Mouse (Mus musculus): ENCODE measurements around the gene Ash1l. TPM values are rescaled to one million over a fixed set of nuclear protein-coding genes. Genes with fewer than 3 reads are reported as not detected.

Gene Ash1l
- total and polyA plus RNA-seq, 3 experiments, result 9.6 to 22.2 (median 12.8) TPM

GRCm38 (mm10) chr3:89101459-89101811 lies 151.0 kb downstream of the Ash1l start (continued):
- TF ChIP-seq MYC (IDR thresholded peaks at IDR 0.05; ENCODE audit: low read depth, low read length) (no peak), E2F4 (IDR thresholded peaks at IDR 0.05; ENCODE audit: borderline replicate concordance, low read depth, low read length) (no peak), TBP (IDR thresholded peaks at IDR 0.05; ENCODE audit: low read depth, low read length) (no peak), ZC3H11A (IDR thresholded peaks at IDR 0.05; ENCODE audit: low read depth, low read length) (no peak), RAD21 (IDR thresholded peaks at IDR 0.05; ENCODE audit: low read depth, low read length) (no peak)

GRCm38 (mm10) chr3:89101812-89102494 lies 151.5 kb downstream of the Ash1l start, which contains the start of gene Fdps:
Fdps (minus strand) TSS chr3:89101959.
- peak within 1 kb of the TSS; percentile 70 for H3K9ac ChIP-seq (ENCODE audit: control insufficient read depth, low read depth, low read length, poor library complexity, severe bottlenecking)
- H3K36me3 ChIP-seq (ENCODE audit: control insufficient read depth in 1 of 2, insufficient read depth in 2 of 2, low read length in 2 of 2), result peaks cover 0 to 15% of the 10 kb centered on the region in 2 experiments; a peak in 3 of 4 replicates
- H3K27ac ChIP-seq (ENCODE audit: control insufficient read depth, low read depth, low read length), result peak within 1 kb of the TSS; percentile 71
- no peaks in the 10 kb centered on the region for H3K9me3 ChIP-seq (replicated peaks; ENCODE audit: insufficient read depth, low read length)
- peaks cover 10% of the 10 kb centered on the region for H3K79me2 ChIP-seq (ENCODE audit: control insufficient read depth, insufficient read depth, low read length, poor library complexity)
- H3K27me3 ChIP-seq (ENCODE audit: control insufficient read depth in 1 of 2, insufficient read depth in 2 of 2, low read length in 2 of 2), result no peaks in the 10 kb centered on the region
- peak; percentile 100 for DNase-seq (ENCODE audit: low read depth, low spot score)
- peak within 1 kb of the TSS; percentile 54 to 80 for H3K4me3 ChIP-seq (ENCODE audit: control insufficient read depth in 1 of 2, insufficient read depth in 1 of 2, low read depth in 2 of 2, low read length in 2 of 2)
- peaks cover 5 to 11% of the 10 kb centered on the region in 2 experiments for H3K4me1 ChIP-seq (ENCODE audit: control insufficient read depth in 1 of 2, insufficient read depth in 2 of 2, low read length in 2 of 2)
- peak; percentile 72; the same call in 1 of the 2 replicates for TF ChIP-seq MAZ (IDR thresholded peaks at IDR 0.05; ENCODE audit: low read depth, low read length)
- TF ChIP-seq POLR2AphosphoS5 (IDR thresholded peaks at IDR 0.05; ENCODE audit: borderline replicate concordance, low read depth, low read length), result no peak
- TF ChIP-seq CHD1 (IDR thresholded peaks at IDR 0.05; ENCODE audit: low read depth, low read length), result no peak
- peak; percentile 89 for TF ChIP-seq USF1 (IDR thresholded peaks at IDR 0.05; ENCODE audit: low read depth, low read length)
- no peak for TF ChIP-seq MYB (IDR thresholded peaks at IDR 0.05; ENCODE audit: low read depth, low read length)
- peak; percentile 89 for TF ChIP-seq NELFE (IDR thresholded peaks at IDR 0.05; ENCODE audit: low read depth, low read length)
- no peak for TF ChIP-seq RCOR1 (IDR thresholded peaks at IDR 0.05; ENCODE audit: low read depth, low read length)
- TF ChIP-seq ZKSCAN1 (IDR thresholded peaks at IDR 0.05; ENCODE audit: low read depth, low read length), result no peak
- TF ChIP-seq HCFC1 (IDR thresholded peaks at IDR 0.05; ENCODE audit: low read depth, low read length), result peak; percentile 96
- no peak for TF ChIP-seq JUND (IDR thresholded peaks at IDR 0.05; ENCODE audit: low read depth, low read length)
- no peak for TF ChIP-seq USF2 (IDR thresholded peaks at IDR 0.05; ENCODE audit: borderline replicate concordance in 1 of 2, insufficient read depth in 1 of 2, low read depth in 1 of 2, low read length in 2 of 2)
- no peak for TF ChIP-seq TAL1 (IDR thresholded peaks at IDR 0.05; ENCODE audit: low read length)
- no peak; the same call in 1 of the 2 replicates for TF ChIP-seq E2F4 (IDR thresholded peaks at IDR 0.05; ENCODE audit: borderline replicate concordance, low read depth, low read length)
- 0 out of 2 replicates have a peak, but pooled peaks have one; percentile 32 for TF ChIP-seq GATA1 (IDR thresholded peaks at IDR 0.05; ENCODE audit: low read depth, low read length)
- no peak for TF ChIP-seq RAD21 (IDR thresholded peaks at IDR 0.05; ENCODE audit: low read depth, low read length)
- no peak for TF ChIP-seq ZC3H11A (IDR thresholded peaks at IDR 0.05; ENCODE audit: low read depth, low read length)
- TF ChIP-seq MEF2A (IDR thresholded peaks at IDR 0.05; ENCODE audit: extremely low read depth, insufficient replicate concordance, low read depth, low read length, poor library complexity, severe bottlenecking), result no peak
- peak; percentile 45; the same call in 1 of the 2 replicates for TF ChIP-seq MYC (IDR thresholded peaks at IDR 0.05; ENCODE audit: low read depth, low read length)
- TF ChIP-seq MAFK (IDR thresholded peaks at IDR 0.05; ENCODE audit: borderline replicate concordance, low read depth, low read length), result peak; percentile 91
- no peak for TF ChIP-seq CTCF (IDR thresholded peaks at IDR 0.05 in 2 of 3, conservative IDR thresholded peaks at IDR 0.05 in 1 of 3; ENCODE audit: control insufficient read depth in 1 of 3, insufficient read depth in 1 of 3, low read depth in 2 of 3, low read length in 3 of 3, poor library complexity in 1 of 3, severe bottlenecking in 1 of 3)
- peak; percentile 51; the same call in 1 of the 2 replicates for TF ChIP-seq ZMIZ1 (IDR thresholded peaks at IDR 0.05; ENCODE audit: low read depth, low read length)
- TF ChIP-seq NRF1 (IDR thresholded peaks at IDR 0.05; ENCODE audit: insufficient read depth, low read depth, low read length, poor library complexity, severe bottlenecking), result no peak
- TF ChIP-seq ZNF384 (IDR thresholded peaks at IDR 0.05; ENCODE audit: low read depth, low read length), result peak; percentile 98
- TF ChIP-seq BHLHE40 (IDR thresholded peaks at IDR 0.05; ENCODE audit: borderline replicate concordance, low read depth, low read length), result no peak
- TF ChIP-seq POLR2A (IDR thresholded peaks at IDR 0.05; ENCODE audit: control insufficient read depth in 1 of 2, insufficient read depth in 1 of 2, low read depth in 1 of 2, low read length in 2 of 2, poor library complexity in 1 of 2), result peak; percentile 30 to 88; a peak in 2 of 4 replicates
- peak; percentile 74; the same call in 1 of the 2 replicates for TF ChIP-seq TCF12 (IDR thresholded peaks at IDR 0.05; ENCODE audit: low read depth, low read length)
- TF ChIP-seq ETS1 (IDR thresholded peaks at IDR 0.05; ENCODE audit: low read depth, low read length), result 0 out of 2 replicates have a peak, but pooled peaks have one; percentile 8
- peak; percentile 63 for TF ChIP-seq MAX (IDR thresholded peaks at IDR 0.05; ENCODE audit: low read length)
- TF ChIP-seq ELF1 (IDR thresholded peaks at IDR 0.05; ENCODE audit: low read depth, low read length), result peak; percentile 13; the same call in 1 of the 2 replicates
- no peak for TF ChIP-seq EP300 (IDR thresholded peaks at IDR 0.05; ENCODE audit: low read depth in 1 of 2, low read length in 2 of 2)
- TF ChIP-seq SIN3A (IDR thresholded peaks at IDR 0.05; ENCODE audit: low read length), result peak; percentile 93
- no peak for TF ChIP-seq SMC3 (IDR thresholded peaks at IDR 0.05; ENCODE audit: low read depth, low read length)
